Mouse (Mus musculus): ENCODE data around the gene Pik3r5. TPM values are rescaled to one million over a fixed set of nuclear protein-coding genes. Genes with fewer than 3 reads are reported as not detected.

Gene Pik3r5
- polyA plus RNA-seq, 1 experiment from 2014 or later = 0.24 TPM

DNA sequence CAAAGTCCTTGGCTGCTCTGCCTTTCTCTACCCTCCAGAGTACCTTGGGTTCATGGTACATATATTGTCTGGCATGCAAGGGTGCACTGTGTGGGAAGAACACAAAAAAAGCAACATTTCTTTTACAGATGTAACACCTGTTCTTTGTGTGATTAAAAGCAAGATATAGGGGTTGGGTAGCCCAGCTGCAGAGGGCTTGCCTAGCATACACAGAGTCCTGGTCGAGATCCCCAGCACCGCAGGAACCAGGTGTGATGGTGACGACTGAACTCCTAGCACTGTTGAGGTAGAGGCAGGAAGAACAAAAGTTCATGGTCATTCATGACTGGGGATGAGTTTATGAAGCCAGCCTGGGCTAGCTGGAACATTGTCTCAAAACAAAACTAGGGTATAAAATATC is 30.8 kb downstream of the Pik3r5 start:
- H3K27me3 ChIP-seq (ENCODE audit: control insufficient read depth, insufficient read depth, low read length) = no peaks in the 10 kb centered on the region
- TF ChIP-seq CTCF (IDR thresholded peaks at IDR 0.05; ENCODE audit: low read depth) (no peak), EP300 (optimal IDR thresholded peaks at IDR 0.05) (no peak)
- no peak overlapping the region for H3K4me3 ChIP-seq (ENCODE audit: low read depth, low read length)
- H3K9ac ChIP-seq (ENCODE audit: low read length) = no peak overlapping the region
- DNase-seq (ENCODE audit: low spot score) (no peak), ATAC-seq (ENCODE audit: low FRiP score, low TSS enrichment) (no peak)
- H3K4me1 ChIP-seq (replicated peaks; ENCODE audit: control insufficient read depth, insufficient read depth) = no peaks in the 10 kb centered on the region
- no peaks in the 10 kb centered on the region for H3K9me3 ChIP-seq (ENCODE audit: control insufficient read depth, low read length)
- no peaks in the 10 kb centered on the region for H3K36me3 ChIP-seq (ENCODE audit: control insufficient read depth, insufficient read depth, low read length)
- no peak overlapping the region for H3K4me2 ChIP-seq (replicated peaks; ENCODE audit: low read depth)
- H3K27ac ChIP-seq (replicated peaks) = no peak overlapping the region
- 77% methylated on average over 3 of the region's 3 CpGs for WGBS

DNA sequence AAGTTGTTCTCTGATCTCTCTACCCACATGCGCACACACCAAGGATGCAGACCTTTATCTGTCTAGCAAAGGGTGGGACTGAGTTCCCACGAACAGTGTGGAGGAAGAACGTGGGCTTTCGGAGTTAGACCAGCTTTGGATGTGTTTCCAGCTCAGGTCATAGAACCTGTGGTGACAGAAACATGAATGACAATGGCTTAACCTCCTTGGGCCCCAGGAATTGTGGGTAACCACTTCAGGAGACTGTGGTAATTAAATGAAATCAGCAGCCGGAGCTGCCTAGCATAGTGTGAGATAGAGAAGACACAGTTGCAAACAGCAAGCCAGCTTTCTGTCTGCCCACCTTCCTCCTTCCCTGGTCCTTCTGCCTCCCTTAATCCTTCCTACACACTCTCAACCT is 32.3 kb downstream of the Pik3r5 start:
- TF ChIP-seq EP300 (optimal IDR thresholded peaks at IDR 0.05) (no peak), CTCF (IDR thresholded peaks at IDR 0.05; ENCODE audit: low read depth) (no peak)
- Histone ChIP-seq H3K36me3 (ENCODE audit: control insufficient read depth, insufficient read depth, low read length) (no peaks in the 10 kb centered on the region), H3K9me3 (ENCODE audit: control insufficient read depth, low read length) (no peaks in the 10 kb centered on the region), H3K27me3 (ENCODE audit: control insufficient read depth, insufficient read depth, low read length) (no peaks in the 10 kb centered on the region), H3K27ac (replicated peaks) (no peak overlapping the region), H3K4me1 (replicated peaks; ENCODE audit: control insufficient read depth, insufficient read depth) (no peaks in the 10 kb centered on the region), H3K4me3 (ENCODE audit: low read depth, low read length) (no peak overlapping the region), H3K9ac (ENCODE audit: low read length) (no peak overlapping the region), H3K4me2 (replicated peaks; ENCODE audit: low read depth) (no peak overlapping the region)
- ATAC-seq (ENCODE audit: low FRiP score, low TSS enrichment) (no peak), DNase-seq (ENCODE audit: low spot score) (no peak)
- 76% methylated on average over 5 of the region's 5 CpGs for WGBS

DNA sequence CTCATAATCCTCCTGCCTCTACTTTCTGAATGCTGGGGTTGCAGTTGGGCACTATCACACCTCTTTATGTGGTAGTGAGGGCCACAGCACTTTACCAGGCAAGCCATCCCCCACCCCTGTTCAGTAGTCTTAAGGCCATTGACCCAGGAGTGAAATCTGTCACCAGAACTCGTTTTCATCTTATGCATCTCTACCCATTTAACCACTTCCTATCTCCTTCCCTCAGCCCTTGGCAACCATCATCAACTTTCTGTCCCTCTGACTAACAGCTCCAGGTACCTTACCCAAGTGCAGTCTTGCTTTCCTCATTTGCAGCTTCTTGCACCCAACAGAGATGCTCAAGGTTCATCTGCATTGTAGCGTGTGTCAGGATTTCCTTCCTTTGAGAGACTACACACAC is 33.2 kb downstream of the Pik3r5 start:
- DNase-seq (ENCODE audit: low spot score) (no peak), ATAC-seq (ENCODE audit: low FRiP score, low TSS enrichment) (no peak)
- TF ChIP-seq CTCF (IDR thresholded peaks at IDR 0.05; ENCODE audit: low read depth) (no peak), EP300 (optimal IDR thresholded peaks at IDR 0.05) (no peak)
- no peaks in the 10 kb centered on the region for H3K27me3 ChIP-seq (ENCODE audit: control insufficient read depth, insufficient read depth, low read length)
- H3K9me3 ChIP-seq (ENCODE audit: control insufficient read depth, low read length) = no peaks in the 10 kb centered on the region
- 67% methylated on average over 2 of the region's 2 CpGs for WGBS
- no peak overlapping the region for H3K4me3 ChIP-seq (ENCODE audit: low read depth, low read length)
- no peak overlapping the region for H3K27ac ChIP-seq (replicated peaks)
- H3K36me3 ChIP-seq (ENCODE audit: control insufficient read depth, insufficient read depth, low read length) = no peaks in the 10 kb centered on the region
- H3K4me2 ChIP-seq (replicated peaks; ENCODE audit: low read depth) = no peak overlapping the region
- no peak overlapping the region for H3K9ac ChIP-seq (ENCODE audit: low read length)
- H3K4me1 ChIP-seq (replicated peaks; ENCODE audit: control insufficient read depth, insufficient read depth) = no peaks in the 10 kb centered on the region

DNA sequence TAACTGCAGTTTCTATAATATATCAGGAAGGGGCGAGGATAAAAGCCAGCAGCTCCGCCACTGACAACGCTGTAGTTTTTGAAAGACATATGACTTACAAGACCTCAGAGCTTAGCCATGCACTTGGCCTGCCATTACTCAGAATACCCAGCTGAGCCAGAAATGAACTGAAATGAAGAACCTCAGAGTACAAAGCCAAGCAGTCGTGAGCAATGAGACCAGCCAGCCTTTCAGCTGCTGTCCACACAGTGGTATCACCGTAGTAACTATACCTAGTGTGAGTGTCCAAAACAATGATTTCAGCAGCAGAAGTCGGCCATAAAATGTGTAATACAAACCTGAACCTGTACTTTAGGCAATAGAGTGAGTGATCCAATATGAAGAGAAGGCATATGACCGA is 35.5 kb downstream of the Pik3r5 start:
- Histone ChIP-seq H3K9me3 (ENCODE audit: control insufficient read depth, low read length) (no peaks in the 10 kb centered on the region), H3K27me3 (ENCODE audit: control insufficient read depth, insufficient read depth, low read length) (no peaks in the 10 kb centered on the region), H3K4me2 (replicated peaks; ENCODE audit: low read depth) (no peak overlapping the region), H3K36me3 (ENCODE audit: control insufficient read depth, insufficient read depth, low read length) (no peaks in the 10 kb centered on the region), H3K4me1 (replicated peaks; ENCODE audit: control insufficient read depth, insufficient read depth) (no peaks in the 10 kb centered on the region), H3K4me3 (ENCODE audit: low read depth, low read length) (no peak overlapping the region), H3K9ac (ENCODE audit: low read length) (no peak overlapping the region), H3K27ac (replicated peaks) (no peak overlapping the region)
- ATAC-seq (ENCODE audit: low FRiP score, low TSS enrichment) (no peak), DNase-seq (ENCODE audit: low spot score) (no peak)
- TF ChIP-seq EP300 (optimal IDR thresholded peaks at IDR 0.05) = no peak
- TF ChIP-seq CTCF (IDR thresholded peaks at IDR 0.05; ENCODE audit: low read depth) = no peak
- 72% methylated on average over 7 of the region's 7 CpGs for WGBS

DNA sequence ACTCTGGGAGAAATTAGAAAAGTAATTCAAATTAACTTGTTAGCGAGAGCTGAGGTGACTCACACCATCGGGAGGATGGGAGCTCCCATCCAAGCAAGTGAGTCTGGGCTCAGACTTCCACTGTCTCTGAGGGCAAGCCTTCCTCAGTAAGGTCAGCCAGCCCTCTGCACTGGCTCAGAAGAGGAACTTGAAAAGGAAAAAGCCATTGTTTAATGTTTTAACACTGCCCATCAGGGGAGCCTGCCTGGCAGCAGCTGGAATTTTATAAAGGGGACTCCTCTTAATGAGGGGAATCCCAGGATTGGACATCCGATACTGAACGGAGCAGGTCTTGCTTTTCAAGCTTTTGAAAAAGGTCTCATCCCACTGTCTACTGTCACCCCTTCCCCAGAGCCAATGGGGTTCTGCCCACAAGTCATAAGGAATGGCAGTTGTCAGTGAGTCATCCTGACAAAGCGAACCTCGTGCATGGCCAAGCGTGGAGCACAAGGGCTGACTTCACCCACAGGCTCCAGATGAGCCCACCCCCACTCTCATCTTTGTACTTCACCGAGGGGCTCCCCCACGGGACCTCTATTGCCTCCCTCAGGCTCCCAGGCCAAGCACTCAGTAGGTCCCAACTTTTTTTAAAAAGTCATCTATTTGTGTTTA is 36.2 kb downstream of the Pik3r5 start:
- 68% methylated on average over 9 of the region's 9 CpGs for WGBS

DNA sequence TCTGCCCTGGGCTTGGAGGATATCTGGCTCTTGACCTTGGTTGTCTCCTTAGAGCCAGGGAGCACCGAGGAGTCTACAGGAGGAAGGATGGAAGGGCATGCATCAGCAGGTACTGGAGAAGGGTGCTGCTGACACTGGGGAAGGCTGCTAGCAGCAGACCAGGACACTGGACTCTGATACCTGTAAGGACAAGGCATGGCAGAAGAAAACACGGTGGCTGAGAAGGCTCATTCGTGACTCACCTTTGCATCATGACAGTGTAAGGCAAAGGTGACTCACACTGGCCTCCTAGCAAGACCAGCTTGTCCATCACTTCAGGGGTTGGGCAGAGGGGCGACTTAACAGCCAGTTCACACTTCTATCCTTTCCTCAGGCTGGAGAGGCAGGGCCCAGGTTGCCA is 37.0 kb downstream of the Pik3r5 start:
- Histone ChIP-seq H3K36me3 (ENCODE audit: control insufficient read depth, insufficient read depth, low read length) (no peaks in the 10 kb centered on the region), H3K4me2 (replicated peaks; ENCODE audit: low read depth) (no peak overlapping the region), H3K9ac (ENCODE audit: low read length) (no peak overlapping the region), H3K9me3 (ENCODE audit: control insufficient read depth, low read length) (no peaks in the 10 kb centered on the region), H3K27me3 (ENCODE audit: control insufficient read depth, insufficient read depth, low read length) (no peaks in the 10 kb centered on the region), H3K4me3 (ENCODE audit: low read depth, low read length) (no peak overlapping the region), H3K4me1 (replicated peaks; ENCODE audit: control insufficient read depth, insufficient read depth) (no peaks in the 10 kb centered on the region), H3K27ac (replicated peaks) (no peak overlapping the region)
- TF ChIP-seq EP300 (optimal IDR thresholded peaks at IDR 0.05) = no peak
- no peak for TF ChIP-seq CTCF (IDR thresholded peaks at IDR 0.05; ENCODE audit: low read depth)
- no peak for DNase-seq (ENCODE audit: low spot score)
- 76% methylated on average over 4 of the region's 4 CpGs for WGBS
- ATAC-seq (ENCODE audit: low FRiP score, low TSS enrichment) = no peak

More for the DNA sequence above, 36.2 kb downstream of the Pik3r5 start:
- Histone ChIP-seq H3K4me2 (replicated peaks; ENCODE audit: low read depth) (no peak overlapping the region), H3K36me3 (ENCODE audit: control insufficient read depth, insufficient read depth, low read length) (no peaks in the 10 kb centered on the region), H3K9ac (ENCODE audit: low read length) (no peak overlapping the region), H3K27me3 (ENCODE audit: control insufficient read depth, insufficient read depth, low read length) (no peaks in the 10 kb centered on the region), H3K9me3 (ENCODE audit: control insufficient read depth, low read length) (no peaks in the 10 kb centered on the region), H3K27ac (replicated peaks) (no peak overlapping the region), H3K4me3 (ENCODE audit: low read depth, low read length) (no peak overlapping the region), H3K4me1 (replicated peaks; ENCODE audit: control insufficient read depth, insufficient read depth) (no peaks in the 10 kb centered on the region)
- DNase-seq (ENCODE audit: low spot score) = no peak
- ATAC-seq (ENCODE audit: low FRiP score, low TSS enrichment) = no peak
- no peak for TF ChIP-seq CTCF (IDR thresholded peaks at IDR 0.05; ENCODE audit: low read depth)
- TF ChIP-seq EP300 (optimal IDR thresholded peaks at IDR 0.05) = no peak

All from stomach, postnatal 0 days (tissue).